Mouse (Mus musculus) bone marrow, adult 2 months (tissue): ENCODE data around the gene Ninj2.

Source experiments
- CTCF ChIP-seq: fragments of 200-500 bp; IDR thresholded peaks from 2 replicates; pipeline ENCODE4 v1.5.1; 2011; ENCODE audit warnings: low read length, control low read depth; ENCODE audit not compliant: control insufficient read depth, insufficient read depth
- POLR2A ChIP-seq: fragments of 200-500 bp; IDR thresholded peaks from 2 replicates; pipeline ENCODE4 v1.6.1; 2011; ENCODE audit warnings: low read depth, mild to moderate bottlenecking, control low read depth, low read length, borderline replicate concordance; ENCODE audit not compliant: control insufficient read depth

- TF ChIP-seq CTCF (no peak), POLR2A (no peak)
Observed at GRCm38 (mm10) chr6:120110738-120111409, 17.7 kb downstream of the Ninj2 start.
